Mouse (Mus musculus): ENCODE results near the gene Kncn. TPM values are rescaled to one million over a fixed set of nuclear protein-coding genes. Genes with fewer than 3 reads are reported as not detected.

Kncn gene
- total RNA-seq (2023) = under 1 TPM in 1 of 2 experiments, not detected in 1; 0.29 TPM

GRCm38 (mm10) chr4:115884022-115884421, at the start of gene Kncn:
Gene Kncn, plus strand, starts transcription at chr4:115884400.

GRCm38 (mm10) chr4:115838696-115839641, 45.2 kb upstream of the Kncn start, which contains the start of gene Mknk1:
Gene Mknk1, plus strand, starts transcription at chr4:115839198.

GRCm38 (mm10) chr4:115890553-115890952, 6.4 kb downstream of the Kncn start, which contains the start of gene 6430628N08Rik:
Gene 6430628N08Rik, plus strand, starts transcription at chr4:115890665.

Other genes starting within 250 kb of the Kncn start
- not detected for gene Cyp4b1, start 236.7 kb upstream of the Kncn start, total RNA-seq (2023)
- gene Efcab14, start 146.7 kb upstream of the Kncn start, total RNA-seq (2023) = 10 to 100 TPM; 32.5 to 34.8 TPM
- gene Tex38, start 103.4 kb upstream of the Kncn start, total RNA-seq (2023) = not detected
- 1 to 10 TPM; 7.1 to 7.6 TPM for gene Atpaf1, start 99.6 kb upstream of the Kncn start, total RNA-seq (2023)
- gene Mob3c, start 56.3 kb upstream of the Kncn start, total RNA-seq (2023) = 10 to 100 TPM; 13.0 to 16.5 TPM
- gene Mknk1, start 45.2 kb upstream of the Kncn start, total RNA-seq (2023) = 100 to 1,000 TPM; 120 to 126 TPM
- gene 6430628N08Rik, start 6.3 kb downstream of the Kncn start, total RNA-seq (2023) = not detected
- not detected for gene Dmbx1, start 55.5 kb downstream of the Kncn start, total RNA-seq (2023)
- gene Faah, start 133.5 kb downstream of the Kncn start, total RNA-seq (2023) = 1 to 10 TPM in 1 of 2 experiments, under 1 TPM in 1; 0.97 to 1.1 TPM
- gene Nsun4, start 169.5 kb downstream of the Kncn start, total RNA-seq (2023) = 1 to 10 TPM; 5.5 to 6.7 TPM
- gene Uqcrh, start 190.7 kb downstream of the Kncn start, total RNA-seq (2023) = 100 to 1,000 TPM; 194 to 206 TPM
- 10 to 100 TPM; 17.8 to 20.2 TPM for gene Lrrc41, start 190.9 kb downstream of the Kncn start, total RNA-seq (2023)
- gene Rad54l, start 239.3 kb downstream of the Kncn start, total RNA-seq (2023) = 10 to 100 TPM; 17.5 to 22.4 TPM
- gene Pomgnt1, start 239.4 kb downstream of the Kncn start, total RNA-seq (2023) = 10 to 100 TPM in 1 of 2 experiments, 1 to 10 TPM in 1; 9.4 to 14.1 TPM

Data from neutrophil, adult 83 days (primary cell).